Mouse (Mus musculus): ENCODE measurements around the gene Olfr112.
"Not testable (repeated sequence)": the region's sequence is repeated elsewhere in the genome, so short reads cannot be mapped to it uniquely, and the experiment has no call there.

Olfr112 gene

DNA sequence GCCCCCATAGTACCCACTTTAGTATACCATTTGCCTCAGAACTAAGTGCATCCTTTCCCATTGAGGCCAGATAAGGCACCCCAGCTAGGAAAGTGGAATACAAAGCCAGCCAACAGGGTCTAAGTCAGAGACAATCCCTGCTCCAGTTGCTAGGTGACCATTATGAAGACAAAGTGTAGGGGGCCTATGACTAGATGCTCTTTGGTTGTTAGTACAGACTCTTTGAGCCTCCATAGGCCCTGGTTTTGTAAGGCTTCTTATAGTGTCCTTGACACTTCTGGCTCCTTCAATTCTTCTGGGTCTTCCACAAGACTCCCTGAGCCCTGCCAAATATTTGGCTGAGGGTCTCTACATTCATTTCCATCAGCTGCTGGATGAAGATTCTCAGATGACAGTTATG is at the start of gene Olfr112:
Olfr112 (minus strand) TSS at position 101 of the 400 bp plus-strand sequence.
- DNase-seq, result no peak

DNA sequence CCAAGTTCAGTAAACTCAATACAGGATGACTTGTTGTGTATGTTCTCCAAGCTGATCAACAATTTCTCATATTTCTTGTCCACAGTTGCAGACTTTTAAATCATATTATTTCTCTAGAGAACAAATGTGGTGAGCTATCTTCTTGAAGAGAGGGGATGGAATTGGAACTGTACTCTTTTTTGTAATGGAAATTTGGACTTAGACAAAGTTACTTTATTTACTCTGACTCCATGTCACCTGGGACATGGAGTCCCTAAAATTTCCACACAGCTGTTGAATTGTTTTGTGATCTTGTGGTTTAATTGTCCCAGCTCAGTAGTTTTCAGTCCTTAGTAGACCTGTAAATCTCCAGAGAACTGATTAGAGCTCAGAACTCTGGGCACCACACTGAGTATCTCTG is 23.4 kb upstream of the Olfr112 start, which contains the start of gene Olfr114:
Olfr114 (minus strand) TSS at position 101 of the 400 bp plus-strand sequence.
- DNase-seq, result no peak

DNA sequence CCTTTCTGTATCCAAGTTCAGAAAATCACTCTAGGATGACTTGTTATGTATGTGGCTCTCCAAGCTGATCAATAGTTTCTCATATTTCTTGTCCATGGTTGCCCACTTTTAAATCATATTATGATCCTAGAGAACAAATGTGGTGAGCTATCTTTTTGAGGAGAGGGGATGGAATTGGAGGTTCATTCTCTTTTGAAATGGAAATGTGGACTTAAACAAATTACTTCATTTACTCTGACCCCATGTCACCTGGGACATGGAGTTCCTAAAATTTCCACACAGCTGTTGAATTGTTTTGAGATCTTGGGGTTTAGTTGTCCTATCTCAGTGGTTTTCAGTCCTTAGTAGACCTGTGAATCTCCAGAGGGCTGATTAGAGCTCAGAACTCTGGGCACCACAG is 8.3 kb upstream of the Olfr112 start, which contains the start of gene Olfr113:
Olfr113 (minus strand) TSS at position 101 of the 400 bp plus-strand sequence.
- DNase-seq, result no peak

DNA sequence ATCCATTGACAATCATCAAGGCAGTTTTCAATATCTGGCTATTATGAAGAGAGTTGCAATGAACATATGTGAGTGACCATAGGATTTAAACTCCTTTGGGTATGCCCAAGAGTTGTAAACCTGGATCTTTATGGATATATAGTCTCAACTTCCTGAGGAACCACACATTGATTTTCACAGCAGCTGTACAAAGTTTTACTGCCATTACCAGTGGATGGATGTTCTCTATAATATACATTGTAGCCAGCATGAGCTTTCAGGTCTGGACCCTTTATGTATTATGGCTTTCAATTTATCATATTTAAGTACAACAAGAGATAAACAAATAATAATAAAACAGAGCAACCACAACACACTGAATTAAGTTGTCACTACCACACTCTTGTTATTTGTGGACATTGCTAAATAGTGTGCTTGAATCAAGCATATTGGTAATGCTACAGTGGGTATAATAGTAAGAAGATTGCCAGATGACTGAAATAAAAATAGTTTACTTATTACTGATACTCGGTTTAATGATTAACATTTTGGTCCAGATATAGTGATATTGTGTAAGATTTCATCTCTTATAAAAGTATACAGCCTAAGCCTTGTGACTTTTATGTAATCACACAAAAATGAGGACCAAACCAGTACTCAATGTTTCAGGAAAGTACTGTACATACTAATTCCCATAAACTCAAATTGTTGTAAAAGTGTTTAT is 10.2 kb downstream of the Olfr112 start:
- no peak for DNase-seq

DNA sequence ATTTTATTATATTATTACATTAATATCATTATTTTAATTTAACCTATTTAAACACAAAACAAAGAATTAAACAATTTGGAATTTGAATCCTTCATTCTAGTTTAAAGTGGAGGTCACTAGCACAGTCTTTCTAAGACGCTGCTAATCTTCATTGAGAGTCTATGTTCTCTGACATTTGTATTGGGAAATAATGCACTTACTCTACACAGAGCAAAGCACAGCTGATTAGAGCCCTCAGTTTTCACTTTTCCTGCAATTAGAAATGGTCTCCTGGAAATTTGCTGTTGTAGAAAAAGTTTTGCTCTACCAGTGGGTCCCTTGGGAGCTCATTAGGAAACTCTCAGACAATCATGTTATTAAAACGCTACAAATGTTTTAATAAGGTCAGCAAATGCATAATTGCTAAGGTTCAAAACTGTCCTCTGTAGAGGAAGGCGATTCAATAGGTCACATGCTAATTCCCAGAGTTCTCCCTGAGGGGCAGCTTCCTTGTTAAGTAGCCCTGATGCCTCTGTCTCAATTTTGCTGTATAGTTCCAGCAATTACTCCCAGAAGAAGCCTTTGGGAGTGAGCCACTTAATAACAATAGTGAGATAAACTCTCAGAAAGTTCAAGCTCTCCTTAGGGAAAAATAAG is 25.3 kb downstream of the Olfr112 start:
- DNase-seq, result no peak

DNA sequence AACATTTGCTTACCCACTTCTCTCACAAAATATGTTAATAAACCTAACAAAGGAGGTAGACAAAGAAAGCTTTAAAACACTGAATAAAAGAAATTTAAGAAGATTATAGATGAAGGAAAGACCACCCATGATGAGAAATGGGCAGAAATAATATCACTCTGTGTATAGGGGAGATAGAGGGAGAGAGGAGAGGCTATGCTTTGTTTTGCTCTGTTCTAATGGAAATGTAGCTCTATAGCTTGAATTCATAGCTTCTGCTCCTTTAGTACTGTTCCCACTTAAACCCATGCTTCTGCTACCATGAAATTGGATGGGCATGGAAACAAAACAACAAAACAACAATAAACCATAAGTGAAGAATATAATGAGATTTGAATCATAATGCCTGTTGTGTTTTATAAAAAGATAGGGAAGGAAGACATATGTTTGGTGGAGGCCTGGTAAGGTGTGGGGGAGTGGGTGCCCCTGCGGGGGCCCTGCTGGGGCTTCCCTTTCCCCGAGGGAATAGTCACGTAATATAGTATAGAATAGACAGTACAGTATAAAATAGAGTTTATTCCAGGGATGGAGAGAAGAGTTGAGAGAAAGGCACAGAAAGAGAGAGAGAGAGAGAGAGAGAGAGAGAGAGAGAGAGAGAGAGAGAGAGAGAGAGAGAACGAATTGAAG is 27.7 kb downstream of the Olfr112 start:
- no peak for DNase-seq

DNA sequence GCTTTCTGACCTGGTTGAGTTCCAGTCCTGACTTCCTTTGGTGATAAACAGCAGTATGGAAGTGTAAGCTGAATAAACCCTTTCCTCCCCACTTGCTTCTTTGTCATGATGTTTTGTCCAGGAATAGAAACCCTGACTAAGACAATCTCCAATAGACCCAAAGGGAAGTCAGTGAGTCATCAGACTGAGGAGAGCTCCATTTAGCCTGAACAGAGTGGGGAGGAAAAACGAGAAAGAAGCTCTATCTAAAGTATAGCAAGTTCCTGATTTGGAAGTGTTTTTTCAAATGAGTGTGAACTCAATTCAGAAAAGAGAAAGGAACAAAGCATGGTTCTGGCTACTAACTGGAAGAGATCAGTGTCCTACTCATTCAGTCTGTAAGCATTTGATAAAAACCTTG is 30.8 kb downstream of the Olfr112 start:
- not testable (repeated sequence) for DNase-seq

DNA sequence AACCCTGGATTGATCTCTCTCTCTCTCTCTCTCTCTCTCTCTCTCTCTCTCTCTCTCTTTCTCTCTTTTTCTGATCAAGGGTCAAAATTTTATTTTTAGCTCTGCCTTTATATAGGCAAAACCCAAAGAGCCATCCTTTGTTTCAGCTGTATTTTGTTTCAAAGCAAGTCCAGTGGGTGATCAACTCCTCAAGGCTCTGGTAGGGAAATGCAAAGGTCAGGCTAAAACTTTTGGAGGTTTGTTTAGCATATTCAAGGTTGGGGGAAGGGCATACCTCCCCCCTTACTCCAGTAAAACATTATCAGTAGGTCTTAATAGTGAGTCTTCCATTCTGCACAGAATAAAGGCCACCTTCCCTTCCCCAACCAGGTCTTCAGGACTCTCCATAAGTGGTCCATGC is 34.1 kb downstream of the Olfr112 start:
- no peak for DNase-seq

DNA sequence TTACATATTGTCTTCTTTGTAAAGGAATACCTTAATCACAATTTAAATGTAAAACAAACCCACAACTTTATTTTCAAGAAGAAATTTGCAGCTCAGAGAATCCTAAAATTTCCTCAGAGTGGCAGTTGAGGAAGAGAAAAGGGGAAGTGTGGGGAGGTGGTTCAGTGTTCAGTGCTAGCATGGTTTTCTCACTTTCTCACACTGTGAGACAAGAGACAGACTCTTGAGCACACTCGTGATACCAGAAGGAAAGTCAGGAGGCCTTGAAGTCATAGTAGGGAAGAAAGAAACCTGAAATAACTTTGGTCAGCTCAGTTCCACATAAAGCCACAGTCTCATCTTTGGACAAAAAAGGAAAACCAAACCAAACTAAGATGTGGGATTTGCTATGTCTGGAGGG is 43.8 kb downstream of the Olfr112 start:
- not testable (repeated sequence) for DNase-seq

DNA sequence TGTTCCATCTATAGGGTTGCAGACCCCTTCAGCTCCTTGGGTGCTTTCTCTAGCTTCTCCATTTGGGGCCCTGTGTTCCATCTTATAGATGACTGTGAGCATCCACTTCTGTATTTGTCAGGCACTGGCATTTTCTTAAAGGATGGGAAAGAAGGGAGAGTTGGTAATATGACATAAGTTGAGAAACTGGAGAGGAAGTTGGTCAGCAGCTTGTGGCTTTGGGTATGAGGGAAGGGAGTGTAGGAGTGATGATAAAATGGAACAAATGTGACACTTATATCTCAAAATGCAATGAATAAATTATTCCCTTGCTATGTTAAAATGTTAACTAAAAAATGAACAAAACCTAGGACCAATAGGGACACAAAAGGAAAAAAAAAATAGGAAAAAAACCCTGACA is 44.6 kb downstream of the Olfr112 start:
- DNase-seq, result not testable (repeated sequence)

Measured in right cerebral cortex, postnatal 4 days (tissue).